Mouse (Mus musculus) brain, embryonic 14.5 days (tissue): ENCODE measurements at regions not wholly inside any gene's neighbourhood (a gene's known extent, or its start where the extent isn't known, plus 50 kb on each side); places are given as distances from the start of the nearest gene placed in this dataset.

ENCODE experiments used
- CTCF ChIP-seq: fragments of 200-500 bp; IDR thresholded peaks from 2 replicates; pipeline ENCODE4 v1.5.1; 2012; ENCODE audit warnings: inconsistent platforms, mild to moderate bottlenecking, moderate library complexity, borderline replicate concordance; ENCODE audit not compliant: insufficient read depth, insufficient read length; ENCODE audit errors: extremely low read depth
- POLR2A ChIP-seq: fragments of 200-500 bp; IDR thresholded peaks from 2 replicates; pipeline ENCODE4 v1.6.1; 2012; ENCODE audit warnings: mild to moderate bottlenecking, inconsistent platforms, borderline replicate concordance; ENCODE audit not compliant: poor library complexity, insufficient read depth, insufficient read length, severe bottlenecking; ENCODE audit errors: extremely low read depth

DNA sequence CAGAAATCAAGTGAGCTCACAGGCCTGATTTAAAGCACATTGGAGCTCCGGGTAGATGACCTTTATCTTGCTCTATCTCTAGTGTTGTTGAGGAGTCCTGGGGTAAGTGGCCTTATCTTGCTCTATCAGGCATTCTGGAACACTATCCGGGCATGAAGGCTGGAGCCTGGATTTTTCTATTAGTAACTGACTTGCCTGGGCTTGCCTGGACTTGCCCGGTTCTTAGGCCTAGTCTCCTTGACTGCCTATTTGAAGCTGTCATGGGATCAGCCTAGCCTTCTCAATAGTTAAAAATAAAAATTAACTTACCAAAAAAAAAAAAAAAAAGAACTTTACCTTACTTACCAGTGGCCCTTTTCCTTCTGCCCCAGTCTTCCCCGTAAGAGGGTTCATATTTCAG is 617.8 kb downstream of the Zfp706 start:
- TF ChIP-seq CTCF, result no peak
- TF ChIP-seq POLR2A, result no peak
